Mouse (Mus musculus): ENCODE results near the gene Dcun1d1. TPM values are rescaled to one million over a fixed set of nuclear protein-coding genes. Genes with fewer than 3 reads are reported as not detected.

The Dcun1d1 gene
- polyA plus RNA-seq, 1 experiment from 2014 or later, result 105 TPM

- DNase-seq (ENCODE audit: low spot score, missing footprints) (no peak), ATAC-seq (ENCODE audit: low FRiP score) (no peak)
- H3K27me3 ChIP-seq (ENCODE audit: control insufficient read depth, insufficient read depth, low read length), result no peaks in the 10 kb centered on the region
- H3K4me1 ChIP-seq (ENCODE audit: control insufficient read depth, insufficient read depth, low read length), result no peaks in the 10 kb centered on the region
- 67% methylated on average over 7 of the region's 7 CpGs for WGBS
- H3K4me2 ChIP-seq, result no peak overlapping the region
- no peak overlapping the region for H3K27ac ChIP-seq (ENCODE audit: low read depth, low read length)
- H3K4me3 ChIP-seq (ENCODE audit: low read depth, low read length), result no peak overlapping the region
- no peak overlapping the region for H3K9ac ChIP-seq (ENCODE audit: low read length)
- H3K9me3 ChIP-seq (ENCODE audit: control insufficient read depth, low read length), result no peaks in the 10 kb centered on the region
- no peaks in the 10 kb centered on the region for H3K36me3 ChIP-seq (ENCODE audit: control insufficient read depth, insufficient read depth, low read length)
These were observed 13.8 kb downstream of the Dcun1d1 start for GRCm38 (mm10) chr3:35923495-35923894.

GRCm38 (mm10) chr3:35922522-35922921 is 14.7 kb downstream of the Dcun1d1 start:
- Histone ChIP-seq H3K9ac (ENCODE audit: low read length) (no peak overlapping the region), H3K9me3 (ENCODE audit: control insufficient read depth, low read length) (no peaks in the 10 kb centered on the region), H3K4me1 (ENCODE audit: control insufficient read depth, insufficient read depth, low read length) (no peaks in the 10 kb centered on the region), H3K36me3 (ENCODE audit: control insufficient read depth, insufficient read depth, low read length) (no peaks in the 10 kb centered on the region), H3K27me3 (ENCODE audit: control insufficient read depth, insufficient read depth, low read length) (no peaks in the 10 kb centered on the region), H3K4me3 (ENCODE audit: low read depth, low read length) (no peak overlapping the region), H3K27ac (ENCODE audit: low read depth, low read length) (no peak overlapping the region), H3K4me2 (no peak overlapping the region)
- no peak for DNase-seq (ENCODE audit: low spot score, missing footprints)
- 88% methylated on average over 4 of the region's 4 CpGs for WGBS
- ATAC-seq (ENCODE audit: low FRiP score), result no peak

GRCm38 (mm10) chr3:35918229-35918628 is 19.0 kb downstream of the Dcun1d1 start:
- Histone ChIP-seq H3K9me3 (ENCODE audit: control insufficient read depth, low read length) (no peaks in the 10 kb centered on the region), H3K9ac (ENCODE audit: low read length) (no peak overlapping the region), H3K27me3 (ENCODE audit: control insufficient read depth, insufficient read depth, low read length) (no peaks in the 10 kb centered on the region), H3K4me1 (ENCODE audit: control insufficient read depth, insufficient read depth, low read length) (no peaks in the 10 kb centered on the region), H3K36me3 (ENCODE audit: control insufficient read depth, insufficient read depth, low read length) (peaks cover 4% of the 10 kb centered on the region; the same call in 1 of the 2 replicates), H3K4me3 (ENCODE audit: low read depth, low read length) (no peak overlapping the region), H3K4me2 (no peak overlapping the region), H3K27ac (ENCODE audit: low read depth, low read length) (no peak overlapping the region)
- WGBS, result 85% methylated on average over 3 of the region's 3 CpGs
- ATAC-seq (ENCODE audit: low FRiP score) (no peak), DNase-seq (ENCODE audit: low spot score, missing footprints) (no peak)

- no peak overlapping the region for H3K27ac ChIP-seq (ENCODE audit: low read depth, low read length)
- no peak for ATAC-seq (ENCODE audit: low FRiP score)
- H3K36me3 ChIP-seq (ENCODE audit: control insufficient read depth, insufficient read depth, low read length), result no peaks in the 10 kb centered on the region
- H3K9me3 ChIP-seq (ENCODE audit: control insufficient read depth, low read length), result no peaks in the 10 kb centered on the region
- no peak for DNase-seq (ENCODE audit: low spot score, missing footprints)
- H3K27me3 ChIP-seq (ENCODE audit: control insufficient read depth, insufficient read depth, low read length), result no peaks in the 10 kb centered on the region
- 93% methylated on average over 7 of the region's 7 CpGs for WGBS
- no peak overlapping the region for H3K9ac ChIP-seq (ENCODE audit: low read length)
- no peaks in the 10 kb centered on the region for H3K4me1 ChIP-seq (ENCODE audit: control insufficient read depth, insufficient read depth, low read length)
- H3K4me2 ChIP-seq, result no peak overlapping the region
- H3K4me3 ChIP-seq (ENCODE audit: low read depth, low read length), result no peak overlapping the region
These were observed 28.1 kb downstream of the Dcun1d1 start for GRCm38 (mm10) chr3:35908982-35909680.

- no peak for ATAC-seq (ENCODE audit: low FRiP score)
These were observed 36.6 kb downstream of the Dcun1d1 start for GRCm38 (mm10) chr3:35900555-35901204.

GRCm38 (mm10) chr3:35899109-35899508 is 38.1 kb downstream of the Dcun1d1 start:
- H3K9ac ChIP-seq (ENCODE audit: low read length), result no peak overlapping the region
- H3K4me3 ChIP-seq (ENCODE audit: low read depth, low read length), result no peak overlapping the region
- WGBS, result 96% methylated on average over 3 of the region's 3 CpGs
- H3K36me3 ChIP-seq (ENCODE audit: control insufficient read depth, insufficient read depth, low read length), result 0 out of 2 replicates have a peak, but pooled peaks cover 4% of the 10 kb centered on the region
- H3K4me2 ChIP-seq, result no peak overlapping the region
- ATAC-seq (ENCODE audit: low FRiP score), result no peak
- no peaks in the 10 kb centered on the region for H3K4me1 ChIP-seq (ENCODE audit: control insufficient read depth, insufficient read depth, low read length)
- no peak overlapping the region for H3K27ac ChIP-seq (ENCODE audit: low read depth, low read length)
- H3K9me3 ChIP-seq (ENCODE audit: control insufficient read depth, low read length), result no peaks in the 10 kb centered on the region
- H3K27me3 ChIP-seq (ENCODE audit: control insufficient read depth, insufficient read depth, low read length), result no peaks in the 10 kb centered on the region
- DNase-seq (ENCODE audit: low spot score, missing footprints), result no peak

More at GRCm38 (mm10) chr3:35900555-35901204, 36.6 kb downstream of the Dcun1d1 start:
- H3K9ac ChIP-seq (ENCODE audit: low read length), result no peak overlapping the region
- DNase-seq (ENCODE audit: low spot score, missing footprints), result no peak
- H3K36me3 ChIP-seq (ENCODE audit: control insufficient read depth, insufficient read depth, low read length), result 0 out of 2 replicates have a peak, but pooled peaks cover 4% of the 10 kb centered on the region
- H3K4me1 ChIP-seq (ENCODE audit: control insufficient read depth, insufficient read depth, low read length), result no peaks in the 10 kb centered on the region
- no peak overlapping the region for H3K27ac ChIP-seq (ENCODE audit: low read depth, low read length)
- no peaks in the 10 kb centered on the region for H3K27me3 ChIP-seq (ENCODE audit: control insufficient read depth, insufficient read depth, low read length)
- H3K9me3 ChIP-seq (ENCODE audit: control insufficient read depth, low read length), result no peaks in the 10 kb centered on the region
- H3K4me3 ChIP-seq (ENCODE audit: low read depth, low read length), result no peak overlapping the region
- WGBS, result 90% methylated on average over 5 of the region's 5 CpGs
- no peak overlapping the region for H3K4me2 ChIP-seq

- ATAC-seq (ENCODE audit: low FRiP score) (no peak), DNase-seq (ENCODE audit: low spot score, missing footprints) (no peak)
- H3K36me3 ChIP-seq (ENCODE audit: control insufficient read depth, insufficient read depth, low read length), result 0 out of 2 replicates have a peak, but pooled peaks cover 4% of the 10 kb centered on the region
- no peaks in the 10 kb centered on the region for H3K4me1 ChIP-seq (ENCODE audit: control insufficient read depth, insufficient read depth, low read length)
- no peaks in the 10 kb centered on the region for H3K9me3 ChIP-seq (ENCODE audit: control insufficient read depth, low read length)
- H3K4me2 ChIP-seq, result no peak overlapping the region
- no peaks in the 10 kb centered on the region for H3K27me3 ChIP-seq (ENCODE audit: control insufficient read depth, insufficient read depth, low read length)
- no peak overlapping the region for H3K4me3 ChIP-seq (ENCODE audit: low read depth, low read length)
- 92% methylated on average over 2 of the region's 2 CpGs for WGBS
- no peak overlapping the region for H3K27ac ChIP-seq (ENCODE audit: low read depth, low read length)
- no peak overlapping the region for H3K9ac ChIP-seq (ENCODE audit: low read length)
These were observed 39.3 kb downstream of the Dcun1d1 start for GRCm38 (mm10) chr3:35897900-35898299.

- ATAC-seq (ENCODE audit: low FRiP score), result no peak
- Histone ChIP-seq H3K27ac (ENCODE audit: low read depth, low read length) (no peak overlapping the region), H3K4me3 (ENCODE audit: low read depth, low read length) (no peak overlapping the region), H3K36me3 (ENCODE audit: control insufficient read depth, insufficient read depth, low read length) (peaks cover 6% of the 10 kb centered on the region; the same call in 1 of the 2 replicates), H3K9me3 (ENCODE audit: control insufficient read depth, low read length) (no peaks in the 10 kb centered on the region), H3K4me2 (no peak overlapping the region), H3K4me1 (ENCODE audit: control insufficient read depth, insufficient read depth, low read length) (no peaks in the 10 kb centered on the region), H3K9ac (ENCODE audit: low read length) (no peak overlapping the region), H3K27me3 (ENCODE audit: control insufficient read depth, insufficient read depth, low read length) (no peaks in the 10 kb centered on the region)
- 92% methylated on average over 5 of the region's 5 CpGs for WGBS
- no peak for DNase-seq (ENCODE audit: low spot score, missing footprints)
These were observed 44.1 kb downstream of the Dcun1d1 start for GRCm38 (mm10) chr3:35893156-35893555.

GRCm38 (mm10) chr3:35891123-35891522 is 46.1 kb downstream of the Dcun1d1 start:
- ATAC-seq (ENCODE audit: low FRiP score), result no peak
- no peaks in the 10 kb centered on the region for H3K4me1 ChIP-seq (ENCODE audit: control insufficient read depth, insufficient read depth, low read length)
- H3K4me3 ChIP-seq (ENCODE audit: low read depth, low read length), result no peak overlapping the region
- no peak overlapping the region for H3K4me2 ChIP-seq
- no peak overlapping the region for H3K9ac ChIP-seq (ENCODE audit: low read length)
- H3K27me3 ChIP-seq (ENCODE audit: control insufficient read depth, insufficient read depth, low read length), result no peaks in the 10 kb centered on the region
- 94% methylated on average over 4 of the region's 4 CpGs for WGBS
- H3K9me3 ChIP-seq (ENCODE audit: control insufficient read depth, low read length), result no peaks in the 10 kb centered on the region
- no peak overlapping the region for H3K27ac ChIP-seq (ENCODE audit: low read depth, low read length)
- H3K36me3 ChIP-seq (ENCODE audit: control insufficient read depth, insufficient read depth, low read length), result peaks cover 4% of the 10 kb centered on the region; the same call in 1 of the 2 replicates
- no peak for DNase-seq (ENCODE audit: low spot score, missing footprints)

All from midbrain, embryonic 11.5 days (tissue).